Mouse (Mus musculus) left cerebral cortex, adult 8-10 months (tissue): Measurements from ENCODE around the gene Fbh1. TPM values are rescaled to one million over a fixed set of nuclear protein-coding genes. Genes with fewer than 3 reads are reported as not detected.

Source experiments
- DNase-seq, 2 experiments: peaks; one replicate each; pipeline ENCODE4 v3.0.0; 2022; ENCODE audit warnings: low spot score in 2 of 2
- total RNA-seq, 4 experiments: library from RNA; stranded (reverse); gene quantifications; 2 replicates each; pipeline ENCODE4 v1.2.4; 2022

Fbh1 gene
- 100 to 1,000 TPM in 3 of 4 experiments, 10 to 100 TPM in 1; 98.2 to 122 (median 107) TPM for total RNA-seq

DNA sequence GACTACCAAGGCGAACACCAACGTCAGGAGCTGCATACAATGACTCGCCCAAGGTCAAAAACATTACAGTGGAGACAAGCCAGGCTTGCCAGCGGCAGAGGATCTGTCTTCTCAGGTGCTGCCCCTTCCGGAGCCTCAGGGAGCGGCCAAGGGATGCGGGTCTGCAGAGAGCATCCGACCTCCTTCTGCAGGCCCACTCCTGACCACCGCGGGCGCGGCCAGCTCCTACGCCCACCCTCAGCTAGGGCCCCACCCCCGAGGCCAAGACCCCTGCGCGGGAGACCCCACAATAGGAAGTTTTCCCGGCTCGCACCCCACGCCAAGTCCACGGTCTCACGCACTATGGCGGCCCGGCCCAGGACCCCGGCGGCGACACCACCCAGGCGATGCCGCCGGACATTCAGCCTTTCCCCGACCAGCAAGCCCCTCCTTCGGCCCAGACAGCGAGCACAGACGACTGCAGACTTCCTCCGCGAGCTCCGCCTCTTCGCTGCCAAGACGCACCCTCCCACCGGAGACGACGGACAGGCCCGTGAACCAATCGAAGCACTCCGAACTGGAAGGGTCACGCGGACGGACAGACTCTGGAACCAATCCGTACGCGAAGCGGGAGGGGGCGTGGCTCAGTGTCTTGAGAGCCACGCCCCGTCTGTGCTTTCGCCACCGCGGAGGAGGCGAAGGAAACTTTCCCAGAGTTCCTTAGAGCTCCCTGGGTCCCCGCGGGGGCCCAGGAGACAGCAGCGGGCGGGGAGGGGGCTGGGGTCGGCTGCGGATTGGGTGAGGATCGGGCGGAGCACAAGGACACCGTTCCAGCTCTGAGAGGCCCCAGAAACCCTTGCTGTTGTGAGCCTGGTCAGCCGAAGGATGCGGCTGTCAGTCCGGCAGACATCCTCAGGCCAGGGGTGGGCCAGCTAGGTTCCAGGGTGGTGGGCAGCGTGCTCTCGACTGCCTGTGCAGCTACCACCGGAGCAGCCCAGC is at the start of gene Fbh1, which contains the start of gene Ankrd16:
Gene Fbh1 (minus strand): TSS at position 492 of the 978 bp plus-strand sequence.
Gene Ankrd16 (plus strand): TSS at position 786 of the 978 bp plus-strand sequence.
- DNase-seq, result peak; percentile 99 to 100

DNA sequence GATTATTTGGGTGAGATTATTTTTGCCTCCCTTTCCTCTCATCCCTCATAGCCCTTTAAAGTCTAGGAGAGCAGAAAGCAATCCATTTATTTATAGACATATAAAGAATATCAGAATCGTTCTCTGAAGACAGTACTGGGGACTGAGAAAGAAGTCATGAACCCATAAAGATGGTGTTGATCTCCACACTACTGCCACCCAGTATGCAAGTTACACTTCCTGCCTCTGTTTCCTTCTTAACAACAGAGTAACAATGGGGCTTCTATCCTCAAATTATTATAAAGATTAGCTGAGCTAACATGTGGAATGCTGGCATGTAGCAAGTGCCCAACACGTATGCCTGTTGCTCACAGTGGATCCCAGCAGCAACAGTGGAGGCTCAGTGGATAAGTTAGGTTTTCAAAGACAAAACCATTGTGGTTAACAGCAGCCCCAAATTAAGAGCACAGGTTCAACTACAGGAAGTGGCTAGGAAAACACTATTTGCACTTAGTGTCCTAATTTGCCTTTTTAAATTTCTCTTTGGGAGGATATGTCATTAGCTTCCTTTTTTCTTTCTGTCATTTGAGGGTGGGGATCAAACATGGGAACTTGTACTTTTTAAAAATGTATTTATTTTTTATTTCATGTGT is 24.0 kb upstream of the Fbh1 start:
- no peak for DNase-seq

DNA sequence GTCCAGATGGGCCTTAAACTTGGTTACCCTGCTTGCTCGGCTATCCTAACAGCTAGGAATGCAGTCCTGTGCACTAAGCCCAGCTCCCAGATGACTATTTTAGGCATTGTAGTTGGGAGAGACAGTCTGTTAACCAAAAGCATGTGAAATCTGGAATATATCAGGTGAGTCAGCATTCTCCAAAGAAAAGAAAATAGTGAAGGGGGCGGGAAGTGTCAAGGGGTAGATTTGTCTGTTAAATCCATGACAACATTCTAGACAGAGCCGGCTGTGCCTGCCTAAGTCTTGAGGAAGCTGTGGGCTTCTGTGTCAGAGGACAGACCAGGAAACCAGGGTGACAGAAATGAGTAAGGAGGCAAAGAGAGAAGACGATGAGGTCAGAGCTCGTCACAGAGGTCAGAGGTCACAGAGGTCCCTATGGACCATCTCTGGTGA is 20.6 kb upstream of the Fbh1 start:
- DNase-seq, result no peak

DNA sequence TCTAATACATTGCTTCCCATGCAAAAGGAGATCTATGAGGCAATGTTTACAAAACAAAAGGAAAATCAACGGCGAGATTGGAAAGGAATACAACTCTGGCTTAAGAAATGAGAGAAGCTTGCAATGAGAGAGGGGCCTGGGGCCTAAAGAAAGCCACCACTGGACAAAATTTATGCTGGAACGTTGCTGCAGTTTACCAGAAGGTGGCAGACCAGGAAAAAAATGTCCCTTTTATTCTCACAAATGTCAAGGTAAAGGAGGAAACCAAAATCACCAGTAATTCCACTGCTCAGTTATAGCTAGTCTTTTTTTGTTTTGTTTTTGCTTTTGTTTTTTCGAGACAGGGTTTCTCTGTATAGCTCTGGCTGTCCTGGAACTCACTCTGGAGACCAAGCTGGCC is 17.3 kb upstream of the Fbh1 start:
- DNase-seq, result no peak

DNA sequence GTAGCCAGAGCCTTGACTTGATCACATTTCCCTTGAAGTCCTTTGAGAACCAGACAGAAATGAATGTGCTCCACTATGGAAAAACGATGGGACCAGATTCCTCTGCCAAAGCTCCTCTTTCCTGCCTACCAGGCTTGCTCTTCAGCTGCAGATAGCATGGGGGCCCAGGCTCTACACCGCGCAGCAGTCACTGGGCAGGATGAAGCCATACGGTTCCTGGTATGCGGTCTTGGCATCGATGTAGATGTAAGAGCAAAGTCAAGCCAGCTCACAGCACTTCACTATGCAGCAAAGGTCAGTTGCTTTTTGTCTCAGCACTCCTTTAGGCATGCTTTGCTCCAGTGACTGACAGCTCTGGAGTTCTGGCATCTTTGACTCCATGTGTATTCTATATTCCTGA is 6.8 kb upstream of the Fbh1 start:
- DNase-seq, result no peak

DNA sequence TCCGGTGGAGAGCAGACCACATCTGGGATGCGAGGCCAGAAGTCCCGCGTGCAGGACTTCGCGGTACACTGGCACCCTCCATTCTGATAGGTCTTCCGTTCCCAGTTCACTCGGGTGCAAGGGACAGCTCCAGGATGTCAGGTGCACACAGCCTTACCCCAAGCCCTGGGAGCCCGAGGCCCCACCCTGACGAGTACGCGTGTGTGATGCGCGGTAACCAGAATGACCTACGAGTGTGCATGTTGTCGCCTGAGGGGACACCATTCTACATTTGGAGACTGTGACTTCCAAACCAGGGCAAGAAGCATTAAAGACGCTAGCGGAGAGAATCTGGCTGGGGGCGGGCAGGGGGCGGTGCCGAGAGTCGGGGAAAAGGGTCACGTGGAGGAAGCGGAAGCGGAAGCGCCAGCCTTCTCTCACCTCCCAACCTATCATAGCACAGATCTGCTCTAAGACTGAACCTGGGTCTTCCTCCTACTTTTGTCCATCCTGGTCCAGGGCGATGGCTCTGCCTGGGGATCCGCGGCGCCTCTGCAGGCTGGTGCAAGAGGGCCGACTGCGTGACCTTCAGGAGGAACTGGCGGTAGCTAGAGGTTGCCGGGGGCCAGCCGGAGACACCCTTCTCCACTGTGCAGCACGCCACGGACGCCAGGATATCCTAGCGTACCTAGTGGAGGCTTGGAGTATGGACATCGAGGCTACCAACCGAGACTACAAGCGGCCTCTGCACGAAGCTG is 873 bp upstream of the Fbh1 start:
- peak; percentile 70 to 77 for DNase-seq

DNA sequence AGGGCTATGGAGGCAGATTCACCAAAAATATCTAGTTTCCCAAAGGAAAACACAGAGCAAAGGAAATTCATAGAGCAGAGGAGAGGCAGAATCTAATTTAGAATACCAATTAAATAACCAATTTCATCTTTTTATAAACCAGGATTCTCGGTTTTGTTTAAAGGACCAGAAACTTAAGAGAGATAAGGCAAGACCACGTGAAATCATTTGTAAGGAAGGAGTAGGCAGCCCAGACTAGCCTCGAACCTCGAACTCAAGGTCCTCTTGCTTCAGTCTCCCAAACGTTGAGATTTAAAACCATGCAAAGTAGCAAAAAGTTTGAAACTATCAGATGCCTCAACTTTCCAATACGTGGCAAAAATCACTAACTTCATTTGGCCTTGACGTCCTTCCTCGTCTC is 967 bp downstream of the Fbh1 start:
- no peak for DNase-seq

DNA sequence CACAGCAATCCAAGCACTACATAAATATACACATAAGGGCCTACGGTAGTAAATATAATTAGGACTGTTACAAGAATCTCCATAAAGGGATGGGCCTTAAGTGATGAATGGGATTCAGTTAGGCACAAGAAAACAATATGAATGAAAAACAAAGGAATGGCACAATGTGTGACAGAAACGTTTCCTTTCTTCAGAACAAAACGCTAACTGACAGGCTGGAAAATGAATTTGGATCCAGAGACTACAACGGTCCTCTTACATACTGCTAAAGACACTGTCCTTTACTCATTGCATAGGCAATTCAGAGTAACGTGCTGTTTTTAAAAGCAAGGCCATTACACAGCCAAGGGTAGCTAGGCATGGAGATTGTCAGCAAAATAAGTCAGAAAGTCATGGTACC is 2.3 kb downstream of the Fbh1 start:
- no peak for DNase-seq

DNA sequence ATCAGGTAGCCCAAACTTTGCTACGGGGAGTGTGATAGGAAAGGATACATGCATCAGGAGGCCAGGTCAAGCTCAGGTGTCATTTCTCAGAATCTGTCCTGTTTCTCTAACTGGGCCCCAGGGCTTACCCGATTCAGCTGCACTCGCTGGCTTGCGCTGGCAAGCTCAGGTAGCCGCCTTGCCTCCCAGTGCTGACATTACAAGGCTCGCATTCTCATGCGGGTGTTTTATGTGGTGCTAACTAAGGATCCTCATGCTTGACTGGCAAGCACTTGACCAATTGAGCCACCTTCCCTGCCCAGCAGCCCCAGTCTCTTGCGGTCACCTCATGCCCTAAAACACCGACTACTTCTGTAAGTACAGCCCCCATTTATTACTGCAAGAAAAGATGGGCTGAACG is 3.0 kb downstream of the Fbh1 start:
- DNase-seq, result no peak

DNA sequence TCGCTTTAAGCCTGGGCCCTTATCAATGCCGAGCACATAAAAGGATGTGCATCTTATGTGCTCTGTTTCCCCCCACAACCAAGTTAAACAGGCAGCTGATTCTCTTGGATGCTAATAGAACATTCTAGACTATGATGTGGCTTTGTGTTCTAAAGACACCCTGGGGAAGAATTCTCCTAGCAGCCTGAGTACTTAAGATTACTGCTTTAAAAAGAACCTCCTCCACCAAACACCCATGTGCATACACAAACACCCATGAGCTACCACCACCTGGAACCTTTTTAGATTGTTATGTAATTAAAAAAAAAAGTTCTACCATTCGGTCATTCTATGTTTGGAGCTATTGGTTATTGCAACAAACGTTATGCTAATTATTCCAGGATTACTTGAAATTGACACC is 5.0 kb downstream of the Fbh1 start:
- peak in 1 of 2 experiments; percentile 30 for DNase-seq

DNA sequence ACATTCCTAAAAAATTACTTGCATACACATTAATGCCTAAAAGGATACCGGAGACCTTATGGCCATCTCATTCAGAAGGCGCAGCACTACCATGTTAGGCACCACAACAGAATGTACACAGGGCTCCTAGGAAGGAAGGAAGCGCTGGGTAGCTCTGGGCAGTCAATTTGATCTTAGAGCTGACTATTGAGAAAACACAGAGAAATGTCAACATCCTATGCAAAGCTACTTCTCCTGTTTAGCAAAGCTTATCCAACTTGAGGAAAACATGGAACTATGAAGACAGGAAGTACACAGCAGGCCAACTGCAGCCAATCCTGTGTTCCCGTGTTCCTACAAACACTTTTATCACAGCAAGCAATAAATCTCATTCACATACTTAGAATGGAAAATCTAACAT is 5.7 kb downstream of the Fbh1 start:
- no peak for DNase-seq

DNA sequence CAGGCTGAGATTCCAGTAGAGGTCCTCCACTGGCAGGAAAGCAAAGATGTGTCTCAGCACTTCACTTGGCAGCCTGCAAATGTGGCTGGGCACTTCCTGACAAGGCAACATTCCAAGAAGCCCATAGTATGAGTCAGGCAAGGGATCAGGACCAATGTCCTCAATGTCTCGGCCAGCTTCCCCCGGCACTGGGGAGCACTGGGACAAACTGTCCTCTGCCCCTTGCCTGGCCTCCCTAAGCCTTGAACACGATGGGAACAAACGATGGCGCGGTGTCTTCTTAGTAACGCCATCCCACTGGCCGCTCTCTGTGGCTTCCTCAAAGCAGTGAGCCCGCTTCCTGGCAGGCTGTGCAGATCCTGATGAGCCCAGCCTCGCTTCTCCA is 10.2 kb downstream of the Fbh1 start:
- DNase-seq, result no peak

DNA sequence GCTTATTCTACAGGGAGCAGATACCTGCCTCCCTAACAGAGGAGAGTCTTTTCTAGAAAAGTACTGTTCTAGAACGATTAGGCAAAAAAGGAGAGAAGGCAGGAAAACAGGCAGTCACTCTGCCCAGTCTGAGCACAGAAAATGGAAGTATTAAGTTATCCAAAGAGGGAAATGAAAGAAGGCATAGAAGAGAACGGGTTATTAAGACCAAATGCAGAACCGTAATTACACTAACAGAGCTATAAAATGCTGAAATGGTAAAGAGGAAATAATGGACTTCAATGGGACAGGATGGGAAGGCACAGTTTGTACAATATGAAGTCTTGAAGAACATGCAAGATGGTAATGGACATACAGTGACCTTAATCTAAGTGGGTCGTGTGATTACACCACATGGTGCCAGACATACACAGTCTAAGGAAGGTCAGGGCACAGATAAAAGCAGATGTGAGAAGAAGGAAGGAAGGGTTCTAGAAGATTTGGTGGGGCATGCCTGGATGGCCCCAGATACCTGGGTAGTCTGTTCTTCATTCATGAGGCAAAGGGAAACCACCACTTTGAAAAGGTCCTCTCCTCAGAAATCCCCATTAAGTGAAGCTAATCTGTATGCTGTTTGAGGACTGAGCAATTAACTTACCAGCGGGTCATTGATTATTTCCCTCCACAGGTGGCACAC is 10.8 kb downstream of the Fbh1 start:
- no peak for DNase-seq

DNA sequence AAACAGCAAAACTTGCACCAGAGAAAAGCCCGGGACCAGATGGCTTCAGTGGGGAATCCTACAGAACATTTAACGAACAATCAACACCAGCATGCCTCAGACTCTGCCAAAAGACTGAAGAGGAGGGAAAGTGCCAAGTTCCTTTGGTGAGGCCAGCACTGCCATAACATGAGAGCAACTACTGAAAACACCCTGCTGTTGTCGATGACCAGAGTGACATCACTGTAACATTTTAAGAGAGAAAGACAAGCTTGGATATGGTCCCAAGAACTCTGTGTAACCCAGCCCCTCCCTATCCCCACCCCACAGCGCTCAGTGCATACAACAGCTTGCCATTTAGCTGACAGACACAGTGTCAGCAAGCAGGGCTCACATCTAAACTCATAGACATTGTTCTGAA is 11.7 kb downstream of the Fbh1 start:
- DNase-seq, result no peak

DNA sequence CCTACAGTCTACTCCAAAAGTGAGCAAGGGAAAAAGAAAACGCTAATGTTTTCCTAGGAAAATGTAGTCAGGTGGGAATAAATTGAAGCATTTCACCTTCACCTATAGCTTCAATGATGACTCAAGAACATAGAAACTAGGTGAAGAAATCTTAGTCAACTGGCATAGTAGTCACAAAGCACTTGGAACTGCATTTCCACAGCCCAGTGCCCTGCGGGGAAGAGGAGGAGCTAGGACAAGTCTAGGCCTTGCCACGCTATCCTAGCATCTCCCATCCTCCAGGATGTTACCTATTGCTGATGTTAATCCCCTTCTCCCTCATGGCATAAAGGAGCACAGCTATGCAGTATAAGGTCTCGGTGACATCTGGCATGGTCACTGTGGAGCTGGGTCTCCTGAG is 14.8 kb downstream of the Fbh1 start:
- no peak for DNase-seq

DNA sequence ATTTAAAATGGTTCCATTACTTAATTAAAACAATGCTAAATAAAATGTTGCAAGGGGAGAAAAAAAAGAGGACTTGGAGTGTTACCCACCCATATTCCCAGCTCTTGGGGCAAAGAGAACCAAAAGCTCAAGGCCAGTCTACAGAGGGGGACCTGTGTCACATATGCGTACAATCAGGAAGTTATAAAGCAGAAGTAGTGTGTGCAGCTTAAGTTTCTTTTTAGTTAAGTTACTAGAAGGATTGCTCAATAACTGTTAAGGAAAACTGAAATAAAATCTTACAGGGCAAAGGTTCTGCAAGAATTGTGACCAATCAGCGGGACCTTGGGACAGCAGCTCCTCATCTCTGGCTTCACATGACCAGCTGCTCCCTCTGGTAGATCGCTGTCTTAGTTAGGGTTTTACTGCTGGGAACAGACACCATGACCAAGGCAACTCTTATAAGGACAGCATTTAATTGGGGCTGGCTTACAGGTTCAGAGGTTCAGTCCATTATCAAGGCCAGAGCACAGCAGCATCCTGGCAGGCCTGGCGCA is 37.8 kb downstream of the Fbh1 start:
- DNase-seq, result no peak

DNA sequence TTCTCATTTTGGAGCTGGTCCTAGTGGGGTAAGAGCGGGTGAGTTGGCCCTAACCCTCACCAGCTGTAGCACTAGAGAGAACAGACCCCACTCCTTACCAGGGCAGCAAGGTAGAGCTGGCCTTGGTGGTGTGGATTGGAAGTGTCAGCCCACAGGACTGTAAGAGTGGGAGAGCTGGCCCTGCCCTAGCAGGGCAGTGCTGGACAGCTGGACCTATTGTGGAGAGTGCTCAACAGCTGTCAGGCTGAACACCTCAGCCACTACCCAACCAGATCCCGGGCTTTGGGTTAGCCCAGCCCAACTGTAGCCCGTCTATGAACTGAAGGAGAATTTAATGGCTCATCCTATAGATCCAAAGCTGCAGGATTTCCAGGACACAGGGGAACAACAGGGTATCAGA is 38.6 kb downstream of the Fbh1 start:
- no peak for DNase-seq

DNA sequence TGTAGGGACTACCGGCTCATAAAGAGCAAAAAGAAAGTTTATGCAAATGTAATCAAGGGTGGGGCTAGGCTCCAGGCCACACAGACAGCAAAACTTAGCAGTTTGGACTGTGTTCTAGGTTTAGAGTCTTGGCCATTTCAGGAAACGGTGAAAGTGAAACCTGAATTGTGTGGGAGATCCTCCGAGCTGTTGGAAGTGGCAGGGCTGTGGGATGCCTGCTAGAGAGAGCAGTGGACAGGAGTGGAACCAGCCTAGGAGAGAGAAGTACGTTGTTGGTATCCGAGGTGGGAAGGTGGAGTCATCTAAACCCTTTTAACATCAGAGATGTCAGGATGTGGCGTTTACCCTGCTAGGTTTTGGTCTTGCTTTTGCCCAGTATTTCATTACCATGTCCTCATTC is 41.5 kb downstream of the Fbh1 start:
- DNase-seq, result no peak

DNA sequence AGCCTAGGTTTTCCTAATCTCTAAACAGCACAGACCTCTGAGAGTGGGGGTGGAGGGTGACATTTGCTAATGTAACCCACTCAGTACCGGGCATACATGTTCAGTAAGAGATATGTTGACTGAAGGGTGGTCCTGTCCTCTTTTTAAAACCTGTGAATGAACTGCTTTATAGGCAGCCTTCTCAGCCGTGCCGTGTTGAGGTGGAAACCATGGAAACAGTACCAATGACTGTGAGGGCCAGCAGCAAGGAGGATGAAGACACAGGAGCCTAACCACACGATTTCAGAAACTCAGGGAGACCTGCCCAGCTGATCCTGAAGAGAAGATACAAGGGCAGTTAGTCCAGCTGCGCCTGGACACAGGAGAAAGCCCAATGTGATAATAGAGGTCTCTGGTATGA is 44.4 kb downstream of the Fbh1 start:
- DNase-seq, result no peak

DNA sequence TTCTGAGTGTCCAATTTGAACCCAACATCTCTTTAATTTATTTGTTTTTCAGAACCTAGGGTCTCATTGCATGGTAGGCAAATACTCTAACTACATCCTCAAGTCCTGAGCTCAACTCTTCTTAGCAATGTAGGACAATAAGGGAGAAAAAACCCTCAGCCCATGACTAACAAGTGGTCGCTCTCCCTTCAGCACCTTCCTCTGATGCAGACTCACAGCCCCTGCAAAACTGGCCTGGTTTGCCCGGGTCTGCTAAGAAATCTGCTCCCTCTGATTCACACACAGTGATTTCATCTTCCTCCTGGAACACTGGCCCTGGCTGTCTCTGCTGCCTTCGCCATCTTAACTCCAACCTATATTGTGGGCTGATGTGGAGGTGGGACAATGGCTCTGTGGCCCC is 48.3 kb downstream of the Fbh1 start:
- DNase-seq, result no peak

DNA sequence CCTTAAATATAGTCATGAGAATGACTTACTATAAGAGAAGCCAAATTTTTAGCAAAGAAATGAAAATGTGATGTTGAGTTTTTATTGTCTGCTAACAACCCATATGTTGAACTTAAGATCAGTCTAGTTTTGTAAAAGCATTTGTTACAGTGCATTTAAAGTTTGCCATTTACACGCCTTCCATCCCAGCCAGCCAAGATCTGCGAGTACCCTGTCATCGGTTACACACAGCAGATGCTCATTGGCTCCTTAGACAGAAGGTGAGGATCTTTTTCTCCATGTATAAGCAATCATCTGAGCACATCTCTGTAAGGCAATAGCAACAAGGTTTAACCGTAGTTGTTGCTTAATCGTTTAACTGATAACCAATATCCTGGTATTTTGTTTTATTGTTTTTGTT is 49.8 kb downstream of the Fbh1 start:
- DNase-seq, result no peak
